Mouse (Mus musculus) lung, adult 2 months (tissue): ENCODE results near the gene Cstad. TPM values are rescaled to one million over a fixed set of nuclear protein-coding genes. Genes with fewer than 3 reads are reported as not detected.

Experiments used
- DNase-seq: peaks from one replicate; pipeline ENCODE4 v3.0.0; 2022
- H3K4me1 ChIP-seq: fragments of 200-500 bp; 2 replicates; pipeline ENCODE4 v1.6.1; 2011; ENCODE audit warnings: low read length; ENCODE audit not compliant: control insufficient read depth, insufficient read depth
- H3K4me3 ChIP-seq: fragments of 200-500 bp; replicated peaks from 2 replicates; pipeline ENCODE3; 2011; ENCODE audit warnings: low read depth, mild to moderate bottlenecking, control low read depth, low read length; ENCODE audit errors: extremely low read depth
- CTCF ChIP-seq: fragments of 200-500 bp; IDR thresholded peaks from 2 replicates; pipeline ENCODE4 v1.5.1; 2011; ENCODE audit warnings: mild to moderate bottlenecking, low read length, control low read depth; ENCODE audit not compliant: insufficient read depth
- POLR2A ChIP-seq: fragments of 200-500 bp; IDR thresholded peaks from 2 replicates; pipeline ENCODE4 v1.6.1; 2011; ENCODE audit warnings: low read depth, mild to moderate bottlenecking, control low read depth, low read length, borderline replicate concordance; ENCODE audit errors: extremely low read depth
- WGBS: fragments of 180-500 bp; shearing (Covaris S2); methylation state at CpG from one replicate; pipeline ENCODE4 v1.1.7; 2018; 5-methylcytosine and 5-hydroxymethylcytosine counted together
- polyA plus RNA-seq: library from polyadenylated mRNA; depleted of rRNA; stranded (reverse); fragments of >200 nt; gene quantifications from 2 replicates; pipeline ENCODE4 v1.2.3, GENCODE M21; 2012

The Cstad gene
- polyA plus RNA-seq, 1 experiment = 1.6 TPM

DNA sequence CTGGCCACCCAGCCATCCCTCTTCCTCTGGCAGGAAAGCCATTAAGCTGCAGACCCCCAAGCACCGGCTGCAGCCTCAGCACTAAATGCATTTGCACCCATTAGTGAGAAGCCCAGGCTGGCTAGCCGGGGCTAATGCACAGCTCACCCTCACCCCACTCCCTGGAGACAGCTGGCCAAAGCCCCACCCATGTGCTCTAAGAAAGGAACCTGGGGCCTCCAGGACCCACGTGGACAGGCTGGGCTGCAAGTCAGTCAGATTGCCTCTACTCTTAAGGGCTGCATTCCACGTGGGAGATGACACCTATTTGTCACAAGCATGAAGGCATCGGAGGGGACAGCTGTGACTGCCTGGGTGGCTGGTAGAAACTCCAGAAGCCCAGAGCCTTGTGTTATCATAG, 48.0 kb downstream of the Cstad start:
- TF ChIP-seq CTCF (no peak), POLR2A (no peak)
- Histone ChIP-seq H3K4me3 (no peak overlapping the region), H3K4me1 (no peaks in the 10 kb centered on the region)
- DNase-seq = no peak
- WGBS = 24% methylated on average over 5 of the region's 5 CpGs

DNA sequence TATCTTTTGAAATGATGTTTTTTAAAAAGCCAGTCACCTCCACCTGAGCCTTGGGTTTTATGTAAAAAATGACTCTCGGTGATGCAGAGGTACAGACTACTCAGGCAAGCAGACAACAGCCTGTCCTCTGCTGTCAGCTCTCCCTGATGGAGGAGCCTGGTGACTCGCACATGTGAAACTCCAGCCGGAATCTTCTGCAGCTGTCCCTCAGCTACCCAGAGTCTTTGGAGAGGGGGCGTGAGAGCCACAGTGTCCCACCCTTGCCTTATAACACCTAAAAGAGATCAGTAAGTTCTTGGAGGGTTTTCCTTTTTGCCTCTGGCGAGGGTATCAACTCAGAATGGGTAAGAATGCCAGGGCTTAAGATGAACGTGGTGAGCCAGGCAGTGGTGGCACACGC, 48.6 kb downstream of the Cstad start:
- 81% methylated on average over 7 of the region's 7 CpGs for WGBS
- DNase-seq = no peak
- TF ChIP-seq CTCF (no peak), POLR2A (no peak)
- H3K4me1 ChIP-seq = no peaks in the 10 kb centered on the region
- H3K4me3 ChIP-seq = no peak overlapping the region

DNA sequence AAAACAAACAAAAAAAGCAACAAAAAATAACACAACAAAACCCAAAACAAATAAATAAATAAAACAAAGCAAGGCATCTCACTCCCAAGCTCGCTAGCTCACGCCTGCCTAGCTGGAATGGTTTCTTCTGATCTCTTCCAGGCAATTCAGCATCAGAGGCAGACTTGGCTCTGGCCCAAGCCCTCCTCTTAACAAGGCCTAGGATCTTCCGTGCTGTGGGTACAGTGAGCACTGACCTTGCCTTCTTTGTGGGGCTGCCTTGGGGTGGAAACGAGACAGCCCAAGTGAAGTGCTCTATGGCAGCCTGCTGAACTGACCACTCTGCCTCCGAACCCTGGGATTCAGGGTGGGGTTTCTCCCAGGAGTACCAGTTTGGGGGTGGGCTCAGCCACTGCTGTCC, 52.0 kb downstream of the Cstad start:
- Histone ChIP-seq H3K4me1 (no peaks in the 10 kb centered on the region), H3K4me3 (no peak overlapping the region)
- DNase-seq = no peak
- WGBS = 48% methylated on average over 5 of the region's 5 CpGs
- TF ChIP-seq CTCF (no peak), POLR2A (no peak)

DNA sequence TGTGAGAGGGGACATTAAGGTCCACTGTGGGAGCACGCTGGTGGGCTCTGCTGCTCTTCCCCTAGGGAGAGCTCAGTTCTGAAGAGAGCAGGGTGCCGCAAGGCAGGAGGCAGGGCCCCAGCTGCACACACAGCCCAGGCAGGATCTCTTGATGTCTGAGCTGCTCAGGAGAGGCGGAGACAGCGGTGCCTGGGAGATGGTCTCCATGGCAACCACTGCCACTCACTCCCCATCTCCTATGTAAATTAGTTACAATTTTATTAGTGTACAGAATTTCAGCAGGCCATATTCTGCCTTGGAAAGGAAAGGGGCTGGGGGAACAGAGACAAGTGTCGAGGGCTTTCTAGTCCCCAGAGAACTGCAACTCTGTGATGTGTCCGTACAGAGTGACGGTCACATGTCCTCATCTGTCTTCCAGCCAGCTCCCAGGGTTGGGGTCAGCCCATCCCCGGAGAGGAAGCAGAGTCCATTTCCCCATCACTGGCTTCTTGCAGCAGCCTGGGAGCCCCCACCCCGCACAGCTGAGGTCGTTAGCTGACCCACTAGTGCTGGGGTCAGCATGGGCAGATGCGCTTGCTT, 52.6 kb downstream of the Cstad start:
- H3K4me1 ChIP-seq = no peaks in the 10 kb centered on the region
- no peak for TF ChIP-seq POLR2A
- TF ChIP-seq CTCF = no peak
- DNase-seq = no peak
- 51% methylated on average over 11 of the region's 11 CpGs for WGBS
- no peak overlapping the region for H3K4me3 ChIP-seq

DNA sequence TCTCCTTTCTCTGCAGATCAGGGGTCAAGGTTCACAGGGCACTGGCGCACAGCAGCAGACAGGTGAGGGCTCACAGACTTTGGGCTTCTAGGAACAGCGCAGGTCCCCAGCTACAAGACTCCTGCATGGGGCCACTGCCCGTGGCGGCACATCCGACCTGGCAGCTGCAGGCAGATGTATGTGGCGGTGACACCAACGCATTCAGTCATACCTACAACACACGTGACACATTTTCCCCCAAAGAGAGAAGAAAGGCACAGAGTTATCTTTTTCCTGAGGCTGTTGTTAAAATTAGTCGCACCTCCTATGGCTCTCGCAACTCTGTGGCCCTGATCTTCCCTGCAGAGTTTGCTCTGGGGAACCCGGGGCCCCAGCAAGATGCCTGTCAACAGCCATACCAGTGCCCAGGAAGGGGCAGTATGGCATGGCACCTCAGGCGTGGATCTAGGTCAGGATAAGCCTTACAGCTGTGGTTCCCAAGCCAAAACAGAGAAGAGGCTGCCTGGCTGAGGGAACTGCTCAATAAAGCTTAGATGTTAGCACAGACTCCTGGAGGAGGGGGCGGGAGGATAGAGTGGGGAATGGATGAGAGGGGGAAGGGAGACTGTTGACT, 53.1 kb downstream of the Cstad start:
- Histone ChIP-seq H3K4me1 (no peaks in the 10 kb centered on the region), H3K4me3 (no peak overlapping the region)
- WGBS = 57% methylated on average over 13 of the region's 13 CpGs
- TF ChIP-seq CTCF = no peak
- DNase-seq = no peak

DNA sequence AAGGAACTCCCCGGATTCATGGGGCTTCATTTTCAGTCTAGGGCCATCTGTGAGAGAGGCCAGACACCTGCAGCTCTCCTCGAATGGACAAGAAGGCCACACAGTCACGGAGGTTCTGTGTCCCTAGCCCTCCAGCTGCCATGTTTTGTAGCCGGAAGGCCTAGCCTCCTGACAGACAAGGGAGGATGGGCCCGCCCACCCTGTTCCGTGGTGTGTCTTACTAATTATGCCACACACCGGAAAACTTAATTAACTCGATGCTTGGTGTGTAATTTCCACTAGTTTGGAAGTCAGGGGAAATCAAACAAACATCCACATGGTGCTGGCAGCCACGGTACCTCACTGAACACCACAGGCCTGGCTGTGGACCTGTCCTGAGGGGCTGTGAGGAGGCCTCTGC, 55.4 kb downstream of the Cstad start:
- Histone ChIP-seq H3K4me1 (no peaks in the 10 kb centered on the region), H3K4me3 (no peak overlapping the region)
- WGBS = 74% methylated on average over 9 of the region's 9 CpGs
- TF ChIP-seq POLR2A (no peak), CTCF (no peak)
- DNase-seq = no peak

DNA sequence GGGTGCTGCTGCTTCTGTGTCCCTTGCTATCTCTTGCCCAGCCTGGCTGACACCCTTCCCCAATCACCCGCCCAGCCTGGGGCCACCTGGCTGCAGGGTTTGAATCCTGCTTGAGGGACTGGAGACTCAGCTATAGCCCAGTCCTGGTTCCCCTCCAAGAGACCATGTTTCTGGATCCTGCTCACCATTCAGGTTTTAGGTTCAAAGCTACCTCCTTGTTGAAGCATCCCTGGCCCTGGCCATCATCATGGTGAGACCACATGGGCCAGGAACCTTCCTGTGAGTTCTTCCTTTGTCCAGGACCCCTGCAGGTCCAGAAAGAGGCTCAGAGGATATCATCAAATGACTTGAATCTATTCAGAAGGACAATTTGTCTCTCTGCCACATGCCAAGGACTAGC, 57.0 kb downstream of the Cstad start:
- 81% methylated on average over 1 of the region's 1 CpGs for WGBS
- Histone ChIP-seq H3K4me3 (no peak overlapping the region), H3K4me1 (no peaks in the 10 kb centered on the region)
- DNase-seq = no peak
- TF ChIP-seq CTCF = no peak
- no peak for TF ChIP-seq POLR2A

DNA sequence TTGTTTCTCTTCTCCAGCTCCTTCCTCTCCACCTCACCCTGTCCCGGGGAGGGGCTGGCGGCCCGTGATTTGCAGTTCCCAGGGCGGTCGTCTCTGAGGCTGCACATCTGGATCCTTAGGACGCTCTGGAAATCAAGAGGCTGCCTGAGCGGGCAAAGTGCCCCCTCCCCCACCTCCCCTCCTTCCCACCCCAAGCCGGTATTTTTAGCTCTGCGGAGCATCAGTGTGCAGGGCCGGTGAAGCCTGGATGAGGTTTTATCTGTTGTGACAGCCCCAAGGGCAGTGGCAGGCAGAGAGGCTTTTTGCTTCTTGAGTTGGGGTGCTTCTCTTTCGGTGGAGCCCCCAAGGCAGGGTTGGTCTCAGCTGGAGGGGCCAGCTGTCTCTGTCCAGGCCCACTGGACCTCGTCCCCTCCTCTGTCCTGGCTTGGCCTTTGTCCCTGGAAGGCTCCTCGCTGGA, 57.8 kb downstream of the Cstad start:
- H3K4me3 ChIP-seq = no peak overlapping the region
- 35% methylated on average over 13 of the region's 13 CpGs for WGBS
- DNase-seq = no peak
- no peak for TF ChIP-seq POLR2A
- no peak for TF ChIP-seq CTCF
- peaks cover 6% of the 10 kb centered on the region for H3K4me1 ChIP-seq

DNA sequence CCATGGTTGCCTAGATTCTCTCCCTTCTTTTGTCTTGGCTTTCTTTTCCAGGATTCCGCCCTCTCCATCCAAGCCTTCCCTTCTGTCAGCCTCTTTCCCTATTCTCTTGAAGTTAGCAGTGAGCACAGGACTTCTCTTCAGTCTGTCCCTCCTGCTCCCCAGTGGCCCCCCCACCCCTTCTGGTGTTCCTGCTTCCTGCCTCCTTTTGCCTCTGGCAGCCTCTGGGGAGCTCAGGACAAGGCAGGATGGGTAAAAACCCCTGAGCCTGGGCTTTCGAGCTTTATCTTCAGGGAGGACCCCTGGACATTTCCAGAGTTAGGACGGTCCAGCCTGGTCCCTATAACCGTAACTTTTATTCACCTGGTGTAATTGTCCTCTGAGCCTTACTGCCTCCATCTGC, 58.2 kb downstream of the Cstad start:
- Histone ChIP-seq H3K4me1 (peaks cover 10% of the 10 kb centered on the region), H3K4me3 (no peak overlapping the region)
- TF ChIP-seq POLR2A (no peak), CTCF (no peak)
- 85% methylated on average over 4 of the region's 4 CpGs for WGBS
- no peak for DNase-seq

DNA sequence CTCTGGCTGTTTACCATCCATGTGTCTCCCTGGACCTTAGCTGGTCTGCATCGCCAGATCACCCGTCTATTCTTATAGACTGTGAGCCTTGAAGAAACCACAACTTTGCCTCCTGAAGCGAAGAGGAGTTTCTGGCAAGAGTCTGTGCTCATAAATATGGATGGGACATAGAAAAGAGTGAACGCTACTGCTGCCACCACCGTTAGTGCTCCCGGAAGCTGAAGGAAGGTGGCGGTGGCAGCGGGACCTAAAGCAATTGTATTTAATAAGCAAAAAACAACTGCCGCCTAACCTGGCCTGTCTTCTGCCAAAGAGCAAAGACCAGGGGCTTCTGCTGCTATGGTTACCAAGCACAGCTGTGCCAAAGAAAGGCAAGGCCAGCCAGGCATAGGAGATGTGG, 59.3 kb downstream of the Cstad start:
- Histone ChIP-seq H3K4me3 (no peak overlapping the region), H3K4me1 (peaks cover 16% of the 10 kb centered on the region)
- DNase-seq = no peak
- no peak for TF ChIP-seq CTCF
- no peak for TF ChIP-seq POLR2A
- 95% methylated on average over 9 of the region's 9 CpGs for WGBS

DNA sequence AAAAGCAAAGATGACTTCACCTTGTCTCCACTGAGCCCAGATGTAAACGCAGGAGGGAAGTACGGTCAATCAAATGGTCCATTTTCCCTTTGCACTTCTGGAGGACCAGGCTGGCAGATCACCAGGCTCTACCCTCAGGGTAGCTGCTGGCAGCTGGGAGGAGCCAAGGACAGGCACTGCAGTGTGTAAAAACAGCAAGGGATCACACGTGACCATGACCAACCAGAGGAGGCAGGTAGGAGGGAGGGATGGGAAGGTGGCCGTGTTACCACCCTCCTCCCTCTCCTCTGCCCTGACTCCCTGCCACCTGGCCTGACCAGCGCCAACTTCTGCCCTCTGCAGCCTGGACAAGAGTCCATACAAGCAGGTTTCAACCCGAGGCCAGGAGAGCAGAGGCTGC, 59.7 kb downstream of the Cstad start:
- DNase-seq = no peak
- TF ChIP-seq POLR2A (no peak), CTCF (no peak)
- Histone ChIP-seq H3K4me3 (no peak overlapping the region), H3K4me1 (peaks cover 19% of the 10 kb centered on the region)
- WGBS = 71% methylated on average over 6 of the region's 6 CpGs
